Mouse (Mus musculus) hematopoietic stem cell, adult 5-6 weeks (primary cell): ENCODE data around the gene 1810010D01Rik. TPM values are rescaled to one million over a fixed set of nuclear protein-coding genes. Genes with fewer than 3 reads are reported as not detected.

Source experiments
- ATAC-seq, 2 experiments: fragments of 125-278 bp in 1 of 2; replicated peaks in 1 of 2; 2 replicates each; pipeline ENCODE4 v1.8.0; 2016 to 2017; ENCODE audit warnings: inconsistent platforms in 2 of 2, mild to moderate bottlenecking in 2 of 2, moderate number of reproducible peaks in 2 of 2, low read depth in 1 of 2, moderate TSS enrichment in 1 of 2; ENCODE audit not compliant: low FRiP score in 2 of 2, poor library complexity in 2 of 2, severe bottlenecking in 2 of 2, insufficient read depth in 1 of 2, low TSS enrichment in 1 of 2
- total RNA-seq: library from RNA; stranded (forward); fragments of 172-1452, 232-1000 nt; gene quantifications from 2 replicates; pipeline ENCODE4 v1.2.3, GENCODE M21; 2017

Gene 1810010D01Rik
- not detected in 2 replicates for total RNA-seq

DNA sequence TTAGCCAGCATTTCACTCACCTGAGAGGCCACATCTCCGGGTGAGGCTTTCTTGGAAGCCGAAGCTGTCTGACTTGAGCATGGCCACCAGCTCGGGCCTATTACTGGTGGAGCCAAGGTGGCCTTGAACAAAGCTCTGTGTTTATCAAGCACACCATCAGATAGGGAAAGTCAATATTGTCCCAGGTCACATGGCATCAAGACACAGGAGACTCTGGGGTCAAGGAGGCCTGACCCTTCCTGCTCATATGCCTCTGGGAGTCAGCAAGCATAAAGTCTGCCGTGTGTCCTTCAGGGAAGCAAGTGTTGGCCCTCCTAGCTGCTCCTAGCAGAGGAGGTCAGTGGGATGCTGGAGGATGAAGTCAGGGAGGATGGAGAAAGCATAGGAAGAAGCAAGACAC, at the start of gene 1810010D01Rik:
TSS of gene 1810010D01Rik (minus strand) at position 114 of the 400 bp plus-strand sequence.
- ATAC-seq: no peak

DNA sequence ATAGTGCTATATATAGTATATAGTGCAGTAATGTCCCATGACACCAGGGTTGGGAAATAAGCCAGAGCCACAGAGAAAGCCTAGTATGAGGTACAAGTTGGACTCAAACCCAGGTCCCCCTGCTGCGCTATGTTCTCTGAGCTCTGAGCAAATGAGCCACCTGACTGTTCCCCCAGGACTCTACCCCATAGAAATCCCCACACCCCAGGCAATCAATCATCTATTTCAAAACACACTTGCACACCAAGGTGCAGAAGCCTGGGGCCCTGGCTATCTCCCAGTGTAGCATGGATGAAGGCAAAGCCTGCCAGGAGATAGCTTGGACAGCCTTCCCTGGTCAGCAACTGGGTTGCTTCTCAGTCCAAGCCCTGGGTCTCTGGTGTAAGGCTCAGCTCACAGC, 48.2 kb upstream of the 1810010D01Rik start:
- no peak for ATAC-seq

DNA sequence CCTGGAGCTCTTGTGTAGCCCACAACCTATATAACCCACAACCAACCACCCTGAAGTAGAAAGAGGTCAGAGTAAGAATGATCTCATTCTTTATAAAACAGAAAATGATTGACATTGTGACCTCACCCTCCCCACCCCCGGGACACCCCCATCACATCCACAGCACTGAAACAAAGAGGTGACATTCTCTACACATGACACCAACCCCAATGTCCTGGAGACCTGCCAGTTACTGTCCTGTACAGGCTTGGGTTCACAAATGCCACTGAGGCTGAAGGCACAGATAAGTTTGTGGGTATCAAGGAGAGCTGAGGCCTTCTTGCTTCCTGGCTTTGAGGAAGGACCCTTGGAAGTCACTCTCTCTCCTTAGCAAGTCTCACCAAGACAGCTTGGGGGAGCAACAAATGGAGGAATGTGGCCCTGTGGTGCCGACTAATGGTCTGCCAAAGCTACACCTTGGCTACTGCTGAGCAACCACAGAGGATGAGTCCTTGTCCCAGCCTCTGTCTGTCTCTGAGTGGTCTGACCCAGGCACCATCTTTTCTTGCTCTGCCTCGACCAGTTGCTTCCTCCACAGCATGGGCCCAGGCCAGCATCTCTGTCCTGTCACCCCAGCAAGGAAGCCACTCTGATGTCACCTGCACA, 46.2 kb upstream of the 1810010D01Rik start:
- no peak for ATAC-seq

DNA sequence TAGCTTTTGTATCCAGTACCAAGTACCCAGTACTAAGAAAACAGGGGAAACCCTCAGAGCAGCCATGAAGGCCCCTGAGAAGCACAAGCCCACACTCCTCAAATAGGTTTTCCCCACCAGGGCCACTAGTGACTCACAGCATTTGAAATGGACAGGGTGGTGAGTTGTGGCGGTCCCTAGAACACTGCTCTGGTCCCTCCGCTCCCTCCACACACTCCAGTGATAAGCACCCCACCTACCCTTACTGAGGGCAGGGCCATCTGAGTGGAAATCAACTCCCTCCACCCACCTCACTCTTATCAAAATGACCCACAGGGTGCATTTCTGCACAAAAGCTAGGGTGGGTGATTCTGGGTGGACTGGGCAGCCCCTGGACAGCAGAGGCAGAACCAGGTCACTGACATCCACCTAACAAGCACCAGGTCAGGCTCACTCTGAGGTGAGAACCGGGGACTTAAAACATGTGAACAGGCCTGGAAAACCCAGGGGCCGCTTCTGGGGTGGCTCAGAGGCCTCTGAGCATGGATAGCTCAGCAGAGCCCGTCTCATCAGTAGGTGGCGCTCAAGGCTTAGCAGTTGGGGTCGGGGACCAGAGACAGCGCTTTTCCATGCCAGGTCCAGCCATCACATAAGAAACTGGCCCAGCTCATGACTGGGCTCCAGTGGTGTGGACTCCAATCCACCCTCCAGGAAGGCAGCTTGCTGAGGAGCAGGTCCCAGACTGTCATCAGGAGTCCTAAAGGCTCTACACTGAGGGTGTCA, 45.0 kb upstream of the 1810010D01Rik start:
- peak; percentile 73 to 79 for ATAC-seq

GRCm38 (mm10) chr7:145250225-145250624, 42.3 kb upstream of the 1810010D01Rik start:
- no peak for ATAC-seq

GRCm38 (mm10) chr7:145248911-145249310, 41.0 kb upstream of the 1810010D01Rik start:
- 0 out of 4 replicates have a peak, but pooled peaks of 1 of the 2 experiments have one; percentile 27 for ATAC-seq

- ATAC-seq: peak; percentile 85
Measured at GRCm38 (mm10) chr7:145242851-145243712, 35.2 kb upstream of the 1810010D01Rik start.

GRCm38 (mm10) chr7:145242028-145242427, 34.1 kb upstream of the 1810010D01Rik start:
- no peak for ATAC-seq

GRCm38 (mm10) chr7:145240929-145241328, 33.0 kb upstream of the 1810010D01Rik start:
- no peak for ATAC-seq

DNA sequence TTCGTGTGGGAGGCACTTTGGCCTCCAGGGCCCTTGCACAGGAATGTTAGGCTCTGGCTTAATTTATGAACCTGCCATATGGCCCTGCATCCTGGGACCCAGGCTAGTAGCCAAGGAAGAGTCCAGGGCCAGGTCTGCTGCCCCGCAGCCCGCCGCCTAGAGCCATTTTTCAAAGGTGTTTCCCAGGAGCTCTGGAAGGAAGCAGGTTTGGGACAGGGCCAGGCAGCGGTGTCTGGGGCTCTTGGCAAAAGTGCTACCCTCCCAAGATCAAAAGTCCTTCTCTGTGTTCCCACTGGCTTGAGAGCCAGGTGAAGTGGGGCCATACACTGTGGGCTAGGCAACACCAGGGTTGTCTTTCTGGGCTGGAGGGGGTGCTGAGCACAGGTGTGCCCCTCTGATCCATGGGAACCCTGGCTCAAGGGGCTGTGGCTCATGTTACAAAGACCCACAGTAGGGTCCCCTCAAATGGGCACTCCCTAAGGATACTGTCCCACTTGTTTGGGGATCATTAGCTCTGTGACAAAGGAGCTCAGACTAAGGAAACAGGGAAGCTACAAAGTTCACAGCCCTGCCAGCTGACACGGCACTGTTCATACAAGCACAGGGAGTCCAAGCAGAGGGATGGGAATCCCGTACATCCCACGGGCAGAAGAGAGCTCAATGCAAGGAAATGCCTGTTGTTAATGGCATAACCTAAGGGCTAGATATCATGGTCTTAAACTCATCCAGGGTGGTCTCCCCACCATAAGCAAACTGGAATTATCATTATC, 32.0 kb upstream of the 1810010D01Rik start:
- ATAC-seq: no peak

DNA sequence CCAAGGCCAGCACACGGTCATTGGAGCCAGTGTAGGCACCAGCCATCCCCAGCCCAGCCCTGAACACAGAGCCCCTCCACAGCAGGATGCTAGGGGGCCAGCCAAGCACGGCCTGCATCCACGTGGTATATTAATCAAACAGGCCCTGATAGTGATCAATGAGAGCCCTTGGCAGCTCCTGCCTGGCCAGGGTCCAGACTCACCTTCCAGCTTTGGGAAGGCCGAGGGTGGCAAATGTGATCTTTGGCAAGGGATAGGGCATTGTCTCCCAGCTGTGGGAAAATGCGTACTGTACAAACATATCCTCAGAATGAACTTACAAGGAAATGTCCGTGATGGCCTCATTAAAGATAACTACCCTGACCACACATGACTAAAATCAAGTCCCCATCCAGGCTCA, 31.2 kb upstream of the 1810010D01Rik start:
- ATAC-seq: no peak

DNA sequence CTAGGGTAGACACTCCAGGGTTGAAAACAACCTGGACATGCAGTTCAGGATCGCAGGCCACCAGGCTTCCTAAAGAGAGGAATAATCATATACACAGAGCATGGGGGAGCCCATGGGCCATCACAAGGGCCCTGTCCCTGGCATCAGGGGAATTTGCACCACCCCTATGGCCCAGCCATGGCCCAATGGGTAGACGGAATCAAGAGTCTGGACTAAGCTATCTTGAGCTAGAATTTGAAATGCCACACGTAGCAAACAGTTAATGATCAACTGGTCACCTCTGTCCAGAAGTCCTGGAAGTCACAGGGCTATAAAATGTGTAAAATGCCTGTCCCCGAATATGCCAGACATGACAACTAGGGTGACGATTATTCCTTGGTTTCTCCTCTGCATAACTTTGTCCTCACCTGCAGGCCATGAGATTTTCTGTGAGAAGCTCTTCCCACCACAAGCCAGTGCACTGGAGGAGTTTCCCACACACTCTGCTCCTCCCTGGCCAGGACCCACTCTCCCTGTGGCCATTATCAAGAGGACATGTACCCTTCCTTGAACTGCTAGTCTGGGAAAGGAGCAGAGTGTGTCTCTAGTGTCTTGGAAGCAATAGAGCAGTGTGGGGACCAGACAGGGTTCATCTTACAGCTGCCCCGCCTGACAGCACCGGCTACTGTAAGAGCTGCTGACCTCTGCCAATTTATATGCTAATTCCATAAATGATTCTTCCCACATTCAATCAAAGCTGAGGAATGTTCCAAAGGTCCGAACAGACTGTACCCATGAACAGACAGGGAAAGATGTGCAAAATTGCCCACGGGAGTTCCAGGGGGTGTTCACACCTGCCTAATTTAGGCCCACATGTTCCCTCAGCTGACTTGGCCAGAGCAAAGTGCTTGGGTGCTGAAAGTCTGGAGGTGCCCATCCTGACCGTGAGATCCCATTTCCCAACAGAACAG, 27.2 kb upstream of the 1810010D01Rik start:
- ATAC-seq: no peak

DNA sequence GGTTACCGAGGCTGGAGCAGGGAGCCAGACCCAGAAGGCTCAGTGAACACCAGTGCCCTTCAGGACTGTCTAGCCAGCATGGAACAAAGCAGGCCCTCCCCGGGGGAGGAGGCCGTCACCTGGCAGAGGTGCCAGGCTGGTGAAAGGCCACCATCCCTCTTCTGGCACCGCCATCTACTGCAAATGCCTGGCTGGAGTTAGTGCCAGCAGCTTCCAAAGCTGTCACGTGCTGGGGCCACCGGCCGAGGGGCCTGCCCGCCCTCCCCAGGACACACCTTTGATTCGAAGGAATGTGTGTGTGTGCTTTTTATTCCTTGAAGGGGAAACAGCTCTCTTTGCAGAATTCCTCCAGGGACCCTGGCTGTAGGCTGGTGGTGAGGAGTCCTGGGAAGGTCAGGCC, 23.7 kb upstream of the 1810010D01Rik start:
- ATAC-seq: no peak

DNA sequence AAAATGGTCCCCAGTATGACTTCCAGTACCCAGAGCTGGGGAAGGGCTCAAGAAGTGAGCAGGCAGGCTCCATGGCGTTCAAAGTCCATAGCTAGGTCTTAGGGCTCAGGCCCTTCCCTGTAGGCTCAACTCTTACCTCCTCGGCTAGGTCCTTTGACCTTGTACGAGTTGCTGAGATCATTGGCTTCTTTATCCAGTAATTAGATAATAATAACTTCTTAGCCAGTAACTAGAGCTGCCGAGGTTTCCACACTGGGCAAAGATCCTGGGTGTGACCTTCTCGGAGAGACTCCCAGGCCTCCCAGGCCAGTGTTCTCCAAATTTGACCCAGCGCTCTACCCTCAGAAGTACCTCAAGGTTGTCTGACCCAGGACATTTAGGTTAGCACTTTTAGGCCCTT, 18.7 kb upstream of the 1810010D01Rik start:
- ATAC-seq: no peak

- no peak for ATAC-seq
Measured at GRCm38 (mm10) chr7:145225626-145226025, 17.7 kb upstream of the 1810010D01Rik start.
